Mouse (Mus musculus) thymus, adult 2 months (tissue): Measurements from ENCODE around the gene Mup8. TPM values are rescaled to one million over a fixed set of nuclear protein-coding genes. Genes with fewer than 3 reads are reported as not detected.
"Not testable (repeated sequence)": the region's sequence is repeated elsewhere in the genome, so short reads cannot be mapped to it uniquely, and the experiment has no call there.

Experiments used
- DNase-seq: peaks from one replicate; pipeline ENCODE4 v3.0.0; 2021
- H3K27ac ChIP-seq: fragments of 200-500 bp; 2 replicates; pipeline ENCODE4 v1.5.1; 2012; ENCODE audit warnings: low read length, control low read depth; ENCODE audit not compliant: control insufficient read depth, insufficient read depth
- H3K27me3 ChIP-seq: fragments of 200-500 bp; 2 replicates; pipeline ENCODE4 v1.6.1; 2012; ENCODE audit warnings: mild to moderate bottlenecking, low read length, moderate library complexity, mixed read lengths; ENCODE audit not compliant: control insufficient read depth, insufficient read depth
- H3K36me3 ChIP-seq: fragments of 200-500 bp; 2 replicates; pipeline ENCODE4 v1.6.1; 2012; ENCODE audit warnings: mild to moderate bottlenecking, low read length, moderate library complexity; ENCODE audit not compliant: control insufficient read depth, insufficient read depth
- H3K4me1 ChIP-seq: fragments of 200-500 bp; replicated peaks from 2 replicates; pipeline ENCODE4 v1.6.1; 2012; ENCODE audit warnings: low read length; ENCODE audit not compliant: control insufficient read depth, insufficient read depth
- H3K4me3 ChIP-seq: fragments of 200-500 bp; 2 replicates; pipeline ENCODE4 v1.5.1; 2012; ENCODE audit warnings: mild to moderate bottlenecking, low read length, control low read depth, moderate library complexity; ENCODE audit not compliant: control insufficient read depth, insufficient read depth
- WGBS: fragments of 180-500 bp; shearing (Covaris S2); methylation state at CpG from one replicate; pipeline ENCODE4 v1.1.7; 2018; 5-methylcytosine and 5-hydroxymethylcytosine counted together
- polyA plus RNA-seq: library from polyadenylated mRNA; depleted of rRNA; stranded (reverse); fragments of >200 nt; gene quantifications from 2 replicates; pipeline ENCODE4 v1.2.3, GENCODE M21; 2012; rRNA removed

Gene Mup8
- not detected in 2 replicates for polyA plus RNA-seq

DNA sequence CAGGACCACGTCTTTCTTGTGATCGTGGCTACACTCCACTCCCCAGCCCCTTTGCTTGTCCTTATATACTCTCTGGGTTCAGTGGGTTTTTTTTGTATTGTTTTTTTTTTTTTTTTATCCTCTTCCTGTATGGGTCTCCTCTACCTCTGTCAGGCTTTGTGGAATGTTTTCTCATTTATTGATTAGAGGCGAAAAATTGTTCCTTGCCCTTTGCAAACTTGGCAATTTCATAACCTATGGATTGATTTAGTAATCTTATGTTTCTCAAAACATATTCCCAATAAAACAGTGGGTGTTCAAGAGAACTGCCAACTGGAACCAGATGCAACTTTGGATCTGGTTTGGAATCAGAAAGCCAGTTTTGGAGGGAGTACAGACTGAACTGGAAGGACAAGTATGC lies at the start of gene Mup8:
Mup8 (minus strand) TSS at position 101 of the 400 bp plus-strand sequence.
- H3K27me3 ChIP-seq, H3K4me1 ChIP-seq, H3K27ac ChIP-seq, H3K36me3 ChIP-seq, DNase-seq, H3K4me3 ChIP-seq: not testable (repeated sequence)
- WGBS: 96% methylated on average over 3 of the region's 3 CpGs

DNA sequence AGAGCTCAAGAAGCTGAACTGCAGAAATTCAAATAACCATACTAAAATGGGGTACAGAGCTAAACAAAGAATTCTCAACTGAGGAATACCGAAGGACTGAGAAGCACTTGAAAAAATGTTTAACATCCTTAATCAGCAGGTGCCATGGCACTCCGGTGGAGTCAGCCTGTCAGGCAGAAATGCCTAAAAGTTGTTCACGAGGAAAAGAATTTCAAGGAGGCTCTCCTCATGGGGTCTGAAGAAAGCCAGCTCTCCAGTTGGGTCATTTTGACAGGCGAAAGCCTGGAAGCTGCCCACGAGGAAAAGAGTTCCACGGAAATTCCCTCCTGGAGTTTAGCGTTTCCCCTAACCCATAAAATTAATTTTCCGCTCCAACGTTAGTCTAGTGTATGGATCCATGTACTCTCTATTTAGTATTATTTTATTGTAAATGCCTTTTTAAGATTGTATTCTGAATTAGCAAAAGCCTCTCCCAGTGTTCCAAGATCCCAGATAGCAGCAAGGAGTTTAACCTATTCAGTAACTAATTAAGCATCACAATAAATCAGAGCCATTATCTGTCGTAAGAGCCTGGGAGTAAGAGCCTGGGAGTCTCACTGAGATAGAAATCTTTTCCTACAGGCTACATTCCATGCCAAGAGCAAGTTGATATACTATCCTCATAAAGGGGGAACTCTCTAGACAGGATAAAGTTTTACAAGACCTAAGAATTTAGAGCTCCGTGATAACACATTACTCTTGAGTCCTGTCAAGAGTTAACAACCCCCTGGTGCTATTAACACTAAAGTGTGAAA lies 43.8 kb upstream of the Mup8 start:
- DNase-seq: not testable (repeated sequence)

DNA sequence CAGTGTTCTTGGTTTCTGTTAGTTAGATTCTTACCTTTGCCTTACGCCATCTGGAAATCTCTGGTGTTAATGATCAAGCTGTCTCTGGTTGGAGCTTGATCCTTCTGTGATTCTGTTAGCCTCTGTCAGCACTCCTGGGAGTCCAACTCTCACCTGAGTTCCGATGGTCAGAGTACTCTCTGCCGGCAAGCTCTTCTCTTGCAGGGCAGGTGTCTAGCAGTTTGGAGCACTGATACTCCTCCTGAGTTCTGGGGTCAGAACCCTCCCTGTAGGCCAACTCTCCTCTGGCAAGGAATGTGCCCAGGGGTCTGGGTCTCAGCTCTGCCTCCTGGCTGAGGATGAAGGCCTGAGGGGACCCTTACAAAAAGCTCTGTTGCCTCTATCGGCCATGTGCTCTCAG lies 40.3 kb upstream of the Mup8 start:
- H3K36me3 ChIP-seq, H3K4me3 ChIP-seq, H3K27me3 ChIP-seq, H3K27ac ChIP-seq, H3K4me1 ChIP-seq, DNase-seq: not testable (repeated sequence)
- WGBS: 100% methylated on average over 3 of the region's 4 CpGs

More for the DNA sequence above, 43.8 kb upstream of the Mup8 start:
- H3K4me1 ChIP-seq, H3K36me3 ChIP-seq, H3K27ac ChIP-seq, H3K27me3 ChIP-seq, H3K4me3 ChIP-seq: not testable (repeated sequence)
- WGBS: 88% methylated on average over 11 of the region's 11 CpGs

Other genes with a start within 250 kb of the Mup8 start
- not detected in 2 replicates for gene Mup7, start 152.1 kb downstream of the Mup8 start, polyA plus RNA-seq
- not detected in 2 replicates for gene Mup2, start 68.3 kb downstream of the Mup8 start, polyA plus RNA-seq
- 0.29 TPM in 1 of 2 replicates, not detected in the other for gene Mup9, start 199.4 kb upstream of the Mup8 start, polyA plus RNA-seq